8 mouse cellular contexts compared by ENCODE assay signal in genomic region chr6:28480752-28481492, GRCm38 (mm10). TPM values are rescaled to one million over a fixed set of nuclear protein-coding genes. Genes with fewer than 3 reads are reported as not detected.
A peak's percentile ranks its signal among the peaks of the same experiment; 100 is the strongest.
DNase-seq lines count a peak whose midpoint lies in the region; ATAC-seq and TF ChIP-seq lines count a peak whose summit lies in the region.

No protein-coding gene starts in this region.

- no peak for ATAC-seq in heart, embryonic 15.5 days (replicated peaks; ENCODE audit: insufficient number of reproducible peaks, insufficient read depth, low FRiP score, low read depth)
- no peak for ATAC-seq in hindbrain, embryonic 14.5 days (ENCODE audit: low FRiP score)

- no peaks in the 10 kb centered on the region for H3K36me3 ChIP-seq in heart, embryonic 15.5 days
- H3K36me3 ChIP-seq in hindbrain, embryonic 14.5 days (replicated peaks; ENCODE audit: control insufficient read depth, insufficient read depth): no peaks in the 10 kb centered on the region
- peaks cover 20% of the 10 kb centered on the region for H3K36me3 ChIP-seq in midbrain, embryonic 10.5 days

- H3K9ac ChIP-seq in heart, embryonic 15.5 days: peak overlapping the region; percentile 89
- H3K9ac ChIP-seq in hindbrain, embryonic 14.5 days: peak overlapping the region; percentile 79

- DNase-seq in heart, postnatal 25 days (ENCODE audit: low spot score): no peak
- no peak for DNase-seq in hindbrain, embryonic 14.5 days (ENCODE audit: low spot score)
- no peak for DNase-seq in midbrain, embryonic 10.5 days (ENCODE audit: low spot score)
- DNase-seq in urinary bladder, postnatal 36 days (ENCODE audit: low spot score in 2 of 2): no peak
- DNase-seq in urinary bladder, postnatal 4 days (ENCODE audit: low spot score in 2 of 2): no peak
- no peak for DNase-seq in left cerebral cortex, adult 18-20 months (ENCODE audit: low spot score in 2 of 2)

- WGBS in heart, embryonic 15.5 days: 3% methylated on average over 21 of the region's 21 CpGs
- WGBS in bone marrow, adult 2 months: 5% methylated on average over 21 of the region's 21 CpGs
- 10% methylated on average over 21 of the region's 21 CpGs for WGBS in hindbrain, embryonic 14.5 days
- WGBS in midbrain, embryonic 10.5 days: 9% methylated on average over 21 of the region's 21 CpGs

- intact Hi-C loops in heart, postnatal 25 days (cut with DNase I): loop anchor here (5.0 kb wide), 1 partner anchor 41 kb away; no protein-coding TSS in a partner anchor

- peak overlapping the region; percentile 80 for H3K4me2 ChIP-seq in heart, embryonic 15.5 days
- H3K4me2 ChIP-seq in hindbrain, embryonic 14.5 days (replicated peaks): peak overlapping the region; percentile 92

- peak overlapping the region; percentile 89 for H3K4me3 ChIP-seq in heart, embryonic 15.5 days
- peak overlapping the region; percentile 88 for H3K4me3 ChIP-seq in bone marrow, adult 2 months (replicated peaks; ENCODE audit: control insufficient read depth, low read depth, low read length)
- peak overlapping the region; percentile 78 for H3K4me3 ChIP-seq in hindbrain, embryonic 14.5 days (replicated peaks; ENCODE audit: low read length)
- H3K4me3 ChIP-seq in midbrain, embryonic 10.5 days: peak overlapping the region; percentile 85

- TF ChIP-seq CTCF in bone marrow, adult 2 months (IDR thresholded peaks at IDR 0.05; ENCODE audit: control insufficient read depth, insufficient read depth, low read length): no peak

- no peak for TF ChIP-seq POLR2A in bone marrow, adult 2 months (IDR thresholded peaks at IDR 0.05; ENCODE audit: borderline replicate concordance, control insufficient read depth, low read depth, low read length)

- H3K27ac ChIP-seq in heart, embryonic 15.5 days: peak overlapping the region; percentile 92
- peak overlapping the region; percentile 65 for H3K27ac ChIP-seq in bone marrow, adult 2 months (ENCODE audit: control insufficient read depth, insufficient read depth, low read depth, low read length, poor library complexity)
- H3K27ac ChIP-seq in hindbrain, embryonic 14.5 days: peak overlapping the region; percentile 67
- peak overlapping the region; percentile 86 for H3K27ac ChIP-seq in midbrain, embryonic 10.5 days (replicated peaks)

- H3K9me3 ChIP-seq in heart, embryonic 15.5 days (replicated peaks): no peaks in the 10 kb centered on the region
- H3K9me3 ChIP-seq in hindbrain, embryonic 14.5 days (ENCODE audit: control insufficient read depth, low read length): no peaks in the 10 kb centered on the region
- H3K9me3 ChIP-seq in midbrain, embryonic 10.5 days (replicated peaks): no peaks in the 10 kb centered on the region

- H3K4me1 ChIP-seq in heart, embryonic 15.5 days (replicated peaks): peaks cover 56% of the 10 kb centered on the region
- no peaks in the 10 kb centered on the region; the same call in 1 of the 2 replicates for H3K4me1 ChIP-seq in bone marrow, adult 2 months (ENCODE audit: control insufficient read depth, insufficient read depth, low read length)
- H3K4me1 ChIP-seq in hindbrain, embryonic 14.5 days (replicated peaks; ENCODE audit: control insufficient read depth, insufficient read depth, low read length): peaks cover 12% of the 10 kb centered on the region
- peaks cover 40% of the 10 kb centered on the region for H3K4me1 ChIP-seq in midbrain, embryonic 10.5 days

- H3K27me3 ChIP-seq in heart, embryonic 15.5 days: no peaks in the 10 kb centered on the region
- no peaks in the 10 kb centered on the region for H3K27me3 ChIP-seq in hindbrain, embryonic 14.5 days (ENCODE audit: control insufficient read depth, insufficient read depth, low read length)
- no peaks in the 10 kb centered on the region for H3K27me3 ChIP-seq in midbrain, embryonic 10.5 days (ENCODE audit: low read depth, poor library complexity, severe bottlenecking)

RNA-seq across cellular contexts. Expression of gene Snd1, which starts 6.0 kb away (rescaled TPM):
- polyA plus RNA-seq in heart, embryonic 15.5 days (2015; fragmentation: Nextera tagmentation; extraction: Ambion mirVana): 70.5 and 87.6 TPM in 2 replicates
- total RNA-seq in heart, postnatal 25 days (2021): 10 to 100 TPM; 75.4 to 78.4 TPM
- polyA plus RNA-seq in bone marrow, adult 2 months (2011; ENCODE audit: insufficient read depth, insufficient read length, low replicate concordance, missing spikeins): 22.7 and 35.6 TPM in 2 replicates
- 79.1 and 81.6 TPM in 2 replicates for polyA plus RNA-seq in hindbrain, embryonic 14.5 days (2014; fragmentation: Nextera tagmentation; extraction: Ambion mirVana)
- polyA plus RNA-seq in midbrain, embryonic 10.5 days (2016; fragmentation: Nextera tagmentation; extraction: Ambion mirVana): 110 and 117 TPM in 2 replicates
- total RNA-seq in left cerebral cortex, adult 18-20 months (2021): 10 to 100 TPM; 80.5 to 83.0 TPM

RNA-seq across cellular contexts. Expression of gene Pax4, which starts 31.8 kb away (rescaled TPM):
- not detected in 2 replicates for polyA plus RNA-seq in heart, embryonic 15.5 days (2015; fragmentation: Nextera tagmentation; extraction: Ambion mirVana)
- not detected for total RNA-seq in heart, postnatal 25 days (2021)
- polyA plus RNA-seq in bone marrow, adult 2 months (2011; ENCODE audit: insufficient read depth, insufficient read length, low replicate concordance, missing spikeins): not detected in 2 replicates
- not detected in 2 replicates for polyA plus RNA-seq in hindbrain, embryonic 14.5 days (2014; fragmentation: Nextera tagmentation; extraction: Ambion mirVana)
- 0.21 TPM in 1 of 2 replicates, not detected in the other for polyA plus RNA-seq in midbrain, embryonic 10.5 days (2016; fragmentation: Nextera tagmentation; extraction: Ambion mirVana)
- total RNA-seq in left cerebral cortex, adult 18-20 months (2021): not detected

RNA-seq across cellular contexts. Expression of gene Gcc1, which starts 52.7 kb away (rescaled TPM):
- polyA plus RNA-seq in heart, embryonic 15.5 days (2015; fragmentation: Nextera tagmentation; extraction: Ambion mirVana): 5.9 and 9.1 TPM in 2 replicates
- total RNA-seq in heart, postnatal 25 days (2021): 1 to 10 TPM; 7.3 to 7.8 TPM
- 6.8 and 7.0 TPM in 2 replicates for polyA plus RNA-seq in bone marrow, adult 2 months (2011; ENCODE audit: insufficient read depth, insufficient read length, low replicate concordance, missing spikeins)
- polyA plus RNA-seq in hindbrain, embryonic 14.5 days (2014; fragmentation: Nextera tagmentation; extraction: Ambion mirVana): 8.6 and 10.2 TPM in 2 replicates
- 11.3 and 11.4 TPM in 2 replicates for polyA plus RNA-seq in midbrain, embryonic 10.5 days (2016; fragmentation: Nextera tagmentation; extraction: Ambion mirVana)
- total RNA-seq in left cerebral cortex, adult 18-20 months (2021): 10 to 100 TPM; 20.2 to 20.7 TPM

RNA-seq across cellular contexts. Expression of gene Fscn3, which starts 53.3 kb away (rescaled TPM):
- polyA plus RNA-seq in heart, embryonic 15.5 days (2015; fragmentation: Nextera tagmentation; extraction: Ambion mirVana): not detected in 2 replicates
- not detected for total RNA-seq in heart, postnatal 25 days (2021)
- polyA plus RNA-seq in bone marrow, adult 2 months (2011; ENCODE audit: insufficient read depth, insufficient read length, low replicate concordance, missing spikeins): not detected in 2 replicates
- polyA plus RNA-seq in hindbrain, embryonic 14.5 days (2014; fragmentation: Nextera tagmentation; extraction: Ambion mirVana): not detected in 2 replicates
- polyA plus RNA-seq in midbrain, embryonic 10.5 days (2016; fragmentation: Nextera tagmentation; extraction: Ambion mirVana): 0.06 TPM in 1 of 2 replicates, not detected in the other
- not detected for total RNA-seq in left cerebral cortex, adult 18-20 months (2021)

RNA-seq across cellular contexts. Expression of gene Arf5, which starts 57.6 kb away (rescaled TPM):
- polyA plus RNA-seq in heart, embryonic 15.5 days (2015; fragmentation: Nextera tagmentation; extraction: Ambion mirVana): 231 and 273 TPM in 2 replicates
- total RNA-seq in heart, postnatal 25 days (2021): 100 to 1,000 TPM; 159 to 161 TPM
- polyA plus RNA-seq in bone marrow, adult 2 months (2011; ENCODE audit: insufficient read depth, insufficient read length, low replicate concordance, missing spikeins): 529 and 753 TPM in 2 replicates
- 417 and 419 TPM in 2 replicates for polyA plus RNA-seq in hindbrain, embryonic 14.5 days (2014; fragmentation: Nextera tagmentation; extraction: Ambion mirVana)
- polyA plus RNA-seq in midbrain, embryonic 10.5 days (2016; fragmentation: Nextera tagmentation; extraction: Ambion mirVana): 299 and 324 TPM in 2 replicates
- 100 to 1,000 TPM; 252 TPM for total RNA-seq in left cerebral cortex, adult 18-20 months (2021)
